Mouse (Mus musculus): ENCODE results near the gene 2610008E11Rik.
"Not testable (repeated sequence)": the region's sequence is repeated elsewhere in the genome, so short reads cannot be mapped to it uniquely, and the experiment has no call there.

Gene 2610008E11Rik

GRCm38 (mm10) chr10:79097161-79097754 lies at the start of gene 2610008E11Rik:
2610008E11Rik (minus strand) TSS chr10:79097600.
- peak; percentile 95 for DNase-seq (ENCODE audit: low read depth, low spot score)

GRCm38 (mm10) chr10:79116125-79116849 lies 18.9 kb upstream of the 2610008E11Rik start:
- peak; percentile 45 for DNase-seq (ENCODE audit: low read depth, low spot score)

- DNase-seq (ENCODE audit: low read depth, low spot score), result no peak
Observed at GRCm38 (mm10) chr10:79115085-79115484, 17.7 kb upstream of the 2610008E11Rik start.

GRCm38 (mm10) chr10:79110482-79110881 lies 13.1 kb upstream of the 2610008E11Rik start:
- no peak for DNase-seq (ENCODE audit: low read depth, low spot score)

GRCm38 (mm10) chr10:79109156-79109555 lies 11.8 kb upstream of the 2610008E11Rik start:
- no peak for DNase-seq (ENCODE audit: low read depth, low spot score)

GRCm38 (mm10) chr10:79107531-79107930 lies 10.1 kb upstream of the 2610008E11Rik start:
- DNase-seq (ENCODE audit: low read depth, low spot score), result no peak

- DNase-seq (ENCODE audit: low read depth, low spot score), result no peak
Observed at GRCm38 (mm10) chr10:79106325-79107282, 9.2 kb upstream of the 2610008E11Rik start.

GRCm38 (mm10) chr10:79096706-79097105 lies 694 bp downstream of the 2610008E11Rik start:
- DNase-seq (ENCODE audit: low read depth, low spot score), result no peak

- DNase-seq (ENCODE audit: low read depth, low spot score), result peak; percentile 13
Observed at GRCm38 (mm10) chr10:79091731-79092130, 5.7 kb downstream of the 2610008E11Rik start.

GRCm38 (mm10) chr10:79089000-79089399 lies 8.4 kb downstream of the 2610008E11Rik start:
- DNase-seq (ENCODE audit: low read depth, low spot score), result no peak

GRCm38 (mm10) chr10:79086577-79086976 lies 10.8 kb downstream of the 2610008E11Rik start:
- no peak for DNase-seq (ENCODE audit: low read depth, low spot score)

GRCm38 (mm10) chr10:79057370-79057769 lies 40.0 kb downstream of the 2610008E11Rik start:
- not testable (repeated sequence) for DNase-seq (ENCODE audit: low read depth, low spot score)

GRCm38 (mm10) chr10:79042457-79042856 lies 54.9 kb downstream of the 2610008E11Rik start:
- not testable (repeated sequence) for DNase-seq (ENCODE audit: low read depth, low spot score)

GRCm38 (mm10) chr10:79028441-79028840 lies 69.0 kb downstream of the 2610008E11Rik start, which contains the start of gene Olfr57:
Olfr57 (plus strand) TSS chr10:79028741.
- DNase-seq (ENCODE audit: low read depth, low spot score), result no peak

All from A20 (cell line).